Mouse (Mus musculus): ENCODE results near the gene Bicc1. TPM values are rescaled to one million over a fixed set of nuclear protein-coding genes. Genes with fewer than 3 reads are reported as not detected.
A peak's percentile ranks its signal among the peaks of the same experiment; 100 is the strongest.

The Bicc1 gene
- total RNA-seq, 1 experiment: 1.8 TPM

DNA sequence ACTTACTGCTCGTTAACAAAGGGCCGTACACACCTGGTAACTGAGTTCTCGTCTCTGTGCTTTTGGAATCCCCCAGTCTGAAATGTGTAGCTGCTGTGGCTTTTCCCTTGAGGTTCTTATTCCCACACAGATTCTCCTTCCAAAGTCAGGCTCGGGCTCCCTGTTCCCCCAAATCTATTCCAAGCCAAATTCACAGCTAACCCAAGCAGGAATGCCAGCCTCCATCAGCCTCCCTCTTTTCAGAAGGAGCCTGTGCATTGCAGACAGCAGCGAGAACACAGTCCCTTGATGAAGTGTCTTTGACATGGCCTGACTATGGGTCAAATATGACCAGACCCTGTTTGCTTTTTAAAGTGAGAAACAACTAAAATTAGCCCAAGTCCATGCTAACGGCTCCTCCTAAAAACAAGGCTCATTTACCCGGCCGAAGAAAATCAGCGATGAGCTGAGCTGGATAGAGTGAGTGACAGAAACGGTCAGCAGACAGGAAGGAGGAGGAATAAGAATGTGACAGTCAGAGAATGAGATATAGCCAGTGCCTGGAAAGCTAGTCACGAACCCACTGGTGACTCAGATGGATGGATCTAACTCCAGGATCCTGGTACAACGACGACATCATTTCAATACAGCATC is 240.4 kb downstream of the Bicc1 start:
- Histone ChIP-seq H3K4me1 (ENCODE audit: control insufficient read depth in 2 of 2, insufficient read depth in 2 of 2, low read length in 2 of 2, poor library complexity in 1 of 2) (peaks cover 0 to 4% of the 10 kb centered on the region in 2 experiments; a peak in 2 of 4 replicates), H3K9me3 (ENCODE audit: control insufficient read depth, insufficient read depth, low read depth, low read length) (no peaks in the 10 kb centered on the region), H3K9ac (ENCODE audit: insufficient read depth, low read depth, low read length, poor library complexity, severe bottlenecking) (no peak overlapping the region), H3K36me3 (ENCODE audit: control insufficient read depth, insufficient read depth, low read length, poor library complexity, severe bottlenecking) (no peaks in the 10 kb centered on the region), H3K27ac (ENCODE audit: insufficient read depth, low read depth, low read length, poor library complexity, severe bottlenecking) (no peak overlapping the region), H3K4me3 (ENCODE audit: insufficient read depth in 1 of 2, low read depth in 1 of 2, low read length in 2 of 2, poor library complexity in 1 of 2, severe bottlenecking in 1 of 2) (no peak overlapping the region)
- in situ Hi-C loops (cut with MboI; ENCODE audit: low sequenced_read_pairs in 2 of 2, unreplicated experiment in 2 of 2): no loop called here
- TF ChIP-seq CHD2 (IDR thresholded peaks at IDR 0.05; ENCODE audit: low read depth, low read length) (no peak), HCFC1 (IDR thresholded peaks at IDR 0.05; ENCODE audit: borderline replicate concordance, insufficient read depth, low read length) (no peak), ZNF384 (IDR thresholded peaks at IDR 0.05; ENCODE audit: low read depth, low read length) (no peak), ZC3H11A (IDR thresholded peaks at IDR 0.05; ENCODE audit: borderline replicate concordance, low read depth, low read length) (no peak), MAFK (IDR thresholded peaks at IDR 0.05; ENCODE audit: insufficient read depth, low read depth, low read length) (no peak)
- DNase-seq (ENCODE audit: low read depth, low spot score): no peak

DNA sequence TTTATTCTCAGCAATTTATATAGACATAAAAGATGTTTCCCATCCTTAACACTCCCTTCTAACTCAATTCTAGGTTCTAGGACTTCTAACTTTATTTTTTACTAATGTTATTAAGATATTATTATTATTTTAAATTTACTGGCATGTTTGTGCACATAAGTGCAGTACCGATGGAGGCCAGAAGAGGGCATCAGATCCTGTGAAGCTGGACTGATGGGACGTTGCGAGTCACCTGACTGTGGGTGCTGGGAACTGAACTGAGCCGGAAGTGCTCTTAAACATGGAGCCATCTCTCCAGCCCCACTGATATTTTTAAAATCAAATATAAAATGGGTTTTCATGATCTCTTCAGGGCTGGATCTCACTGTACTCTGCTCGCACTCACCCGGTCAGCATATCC is 242.8 kb downstream of the Bicc1 start:
- Histone ChIP-seq H3K9ac (ENCODE audit: insufficient read depth, low read depth, low read length, poor library complexity, severe bottlenecking) (no peak overlapping the region), H3K9me3 (ENCODE audit: control insufficient read depth, insufficient read depth, low read depth, low read length) (no peaks in the 10 kb centered on the region), H3K4me3 (ENCODE audit: insufficient read depth in 1 of 2, low read depth in 1 of 2, low read length in 2 of 2, poor library complexity in 1 of 2, severe bottlenecking in 1 of 2) (no peak overlapping the region), H3K27ac (ENCODE audit: insufficient read depth, low read depth, low read length, poor library complexity, severe bottlenecking) (no peak overlapping the region), H3K4me1 (ENCODE audit: control insufficient read depth in 2 of 2, insufficient read depth in 2 of 2, low read length in 2 of 2, poor library complexity in 1 of 2) (no peaks in the 10 kb centered on the region), H3K36me3 (ENCODE audit: control insufficient read depth, insufficient read depth, low read length, poor library complexity, severe bottlenecking) (no peaks in the 10 kb centered on the region)
- TF ChIP-seq ZNF384 (IDR thresholded peaks at IDR 0.05; ENCODE audit: low read depth, low read length): 0 out of 2 replicates have a peak, but pooled peaks have one; percentile 16
- TF ChIP-seq HCFC1 (IDR thresholded peaks at IDR 0.05; ENCODE audit: borderline replicate concordance, insufficient read depth, low read length): no peak
- in situ Hi-C loops (cut with MboI; ENCODE audit: low sequenced_read_pairs in 2 of 2, unreplicated experiment in 2 of 2): no loop called here
- peak; percentile 20 for DNase-seq (ENCODE audit: low read depth, low spot score)

DNA sequence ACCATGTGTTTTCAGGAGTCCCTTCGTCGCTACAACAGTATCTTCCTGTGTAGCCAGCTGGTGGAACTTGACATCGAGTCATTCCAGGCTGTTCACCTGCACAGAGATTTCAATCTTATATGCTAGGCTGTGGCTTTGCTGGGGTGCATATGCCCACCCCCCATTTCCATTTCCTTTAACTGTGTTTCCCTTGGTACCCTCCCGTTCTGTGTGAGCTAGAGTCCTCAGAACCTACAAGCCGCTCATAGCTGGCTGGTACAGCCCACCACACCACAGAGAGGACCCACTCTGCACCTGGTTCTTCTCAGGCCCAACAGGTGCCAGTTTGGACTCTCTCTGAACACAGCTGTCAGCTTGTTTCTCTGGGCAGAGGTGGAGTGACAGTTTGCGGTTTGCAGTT is 244.4 kb downstream of the Bicc1 start:
- Histone ChIP-seq H3K27ac (ENCODE audit: insufficient read depth, low read depth, low read length, poor library complexity, severe bottlenecking) (no peak overlapping the region), H3K4me1 (ENCODE audit: control insufficient read depth in 2 of 2, insufficient read depth in 2 of 2, low read length in 2 of 2, poor library complexity in 1 of 2) (no peaks in the 10 kb centered on the region), H3K9me3 (ENCODE audit: control insufficient read depth, insufficient read depth, low read depth, low read length) (no peaks in the 10 kb centered on the region), H3K9ac (ENCODE audit: insufficient read depth, low read depth, low read length, poor library complexity, severe bottlenecking) (no peak overlapping the region), H3K36me3 (ENCODE audit: control insufficient read depth, insufficient read depth, low read length, poor library complexity, severe bottlenecking) (no peaks in the 10 kb centered on the region), H3K4me3 (ENCODE audit: insufficient read depth in 1 of 2, low read depth in 1 of 2, low read length in 2 of 2, poor library complexity in 1 of 2, severe bottlenecking in 1 of 2) (no peak overlapping the region)
- no peak for TF ChIP-seq MAFK (IDR thresholded peaks at IDR 0.05; ENCODE audit: insufficient read depth, low read depth, low read length)
- TF ChIP-seq ZNF384 (IDR thresholded peaks at IDR 0.05; ENCODE audit: low read depth, low read length): no peak
- TF ChIP-seq CHD2 (IDR thresholded peaks at IDR 0.05; ENCODE audit: low read depth, low read length): no peak
- no peak for TF ChIP-seq HCFC1 (IDR thresholded peaks at IDR 0.05; ENCODE audit: borderline replicate concordance, insufficient read depth, low read length)
- TF ChIP-seq ZC3H11A (IDR thresholded peaks at IDR 0.05; ENCODE audit: borderline replicate concordance, low read depth, low read length): no peak
- in situ Hi-C loops (cut with MboI; ENCODE audit: low sequenced_read_pairs in 2 of 2, unreplicated experiment in 2 of 2): no loop called here
- no peak for DNase-seq (ENCODE audit: low read depth, low spot score)

GRCm38 (mm10) chr10:70903936-70904335 is 255.6 kb downstream of the Bicc1 start:
- Histone ChIP-seq H3K4me3 (ENCODE audit: insufficient read depth in 1 of 2, low read depth in 1 of 2, low read length in 2 of 2, poor library complexity in 1 of 2, severe bottlenecking in 1 of 2) (no peak overlapping the region), H3K4me1 (ENCODE audit: control insufficient read depth in 2 of 2, insufficient read depth in 2 of 2, low read length in 2 of 2, poor library complexity in 1 of 2) (no peaks in the 10 kb centered on the region), H3K9ac (ENCODE audit: insufficient read depth, low read depth, low read length, poor library complexity, severe bottlenecking) (no peak overlapping the region), H3K9me3 (ENCODE audit: control insufficient read depth, insufficient read depth, low read depth, low read length) (no peaks in the 10 kb centered on the region), H3K27ac (ENCODE audit: insufficient read depth, low read depth, low read length, poor library complexity, severe bottlenecking) (no peak overlapping the region), H3K36me3 (ENCODE audit: control insufficient read depth, insufficient read depth, low read length, poor library complexity, severe bottlenecking) (no peaks in the 10 kb centered on the region)
- in situ Hi-C loops (cut with MboI; ENCODE audit: low sequenced_read_pairs in 2 of 2, unreplicated experiment in 2 of 2): no loop called here
- TF ChIP-seq HCFC1 (IDR thresholded peaks at IDR 0.05; ENCODE audit: borderline replicate concordance, insufficient read depth, low read length) (no peak), ZNF384 (IDR thresholded peaks at IDR 0.05; ENCODE audit: low read depth, low read length) (no peak), ZC3H11A (IDR thresholded peaks at IDR 0.05; ENCODE audit: borderline replicate concordance, low read depth, low read length) (no peak), CHD2 (IDR thresholded peaks at IDR 0.05; ENCODE audit: low read depth, low read length) (no peak), MAFK (IDR thresholded peaks at IDR 0.05; ENCODE audit: insufficient read depth, low read depth, low read length) (no peak)
- no peak for DNase-seq (ENCODE audit: low read depth, low spot score)

Measured in ES-E14 (cell line).